Mouse (Mus musculus): ENCODE data around the gene Wdr12.
"Not testable (repeated sequence)": the region's sequence is repeated elsewhere in the genome, so short reads cannot be mapped to it uniquely, and the experiment has no call there.

The Wdr12 gene

DNA sequence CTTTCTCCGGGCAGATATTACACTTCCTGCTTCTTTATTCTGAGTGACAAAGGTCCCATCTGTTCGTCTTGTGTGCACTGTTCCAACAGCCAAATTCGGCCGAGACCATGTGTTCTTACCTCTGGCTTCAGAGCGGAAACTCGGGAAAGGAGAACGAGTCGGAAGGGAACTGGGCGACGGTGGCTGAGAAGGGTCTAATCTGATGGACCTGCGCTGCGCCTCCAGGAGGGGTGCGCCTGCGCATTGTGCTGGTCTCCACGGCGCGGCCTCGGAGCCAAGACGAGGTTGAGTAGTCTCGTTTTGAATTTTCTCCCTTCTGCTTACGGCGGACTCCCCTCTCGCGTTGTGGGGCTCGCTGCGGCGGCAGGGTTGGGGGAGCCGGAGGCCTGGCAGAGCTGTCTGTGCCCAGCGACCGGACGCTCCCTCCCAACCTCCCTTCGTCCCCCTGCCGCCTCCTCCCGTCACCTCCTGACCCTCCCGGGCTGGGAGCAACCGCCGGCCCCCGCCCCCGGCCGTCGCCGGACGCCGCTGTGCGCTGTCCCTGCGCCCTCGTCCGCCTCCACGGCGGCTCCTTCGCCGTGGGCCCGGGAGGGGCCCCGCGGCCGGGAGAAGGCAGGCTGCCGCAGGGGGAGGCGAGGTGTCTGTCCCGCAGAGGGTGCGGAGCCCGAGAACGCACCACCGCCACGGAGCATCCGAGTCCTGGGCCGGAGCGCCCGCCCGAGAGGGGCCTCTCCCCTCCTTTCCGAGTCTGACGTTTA is at the start of gene Wdr12, which contains the start of gene Carf:
Wdr12 (minus strand) TSS at position 622 of the 758 bp plus-strand sequence.
Carf (plus strand) TSS at position 224 of the 758 bp plus-strand sequence.
- no peaks in the 10 kb centered on the region for H3K27me3 ChIP-seq (ENCODE audit: control insufficient read depth, insufficient read depth, low read length, poor library complexity, severe bottlenecking)
- DNase-seq (ENCODE audit: low read depth, low spot score), result peak; percentile 97
- peaks cover 6% of the 10 kb centered on the region for H3K36me3 ChIP-seq (ENCODE audit: control insufficient read depth, insufficient read depth, low read length, poor library complexity, severe bottlenecking)

DNA sequence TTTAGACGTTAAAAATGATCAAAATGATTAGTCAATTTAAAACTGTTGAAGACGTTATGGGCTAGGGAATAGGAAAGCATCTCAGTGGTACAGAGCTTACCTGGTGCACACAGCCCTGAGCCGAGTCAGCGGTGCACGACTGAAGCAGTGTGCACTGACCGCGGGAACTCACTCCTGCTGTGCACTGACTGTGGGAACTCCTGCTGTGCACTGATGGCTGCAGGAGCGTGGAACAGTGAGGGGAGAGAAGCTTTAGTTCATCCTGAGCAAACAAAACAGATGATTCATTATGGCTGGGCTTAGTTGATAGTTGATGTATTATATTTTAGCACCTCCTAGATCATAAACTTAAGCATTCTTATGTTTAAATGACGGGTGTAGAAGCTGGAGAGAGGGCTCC is 38.9 kb upstream of the Wdr12 start:
- no peaks in the 10 kb centered on the region for H3K27me3 ChIP-seq (ENCODE audit: control insufficient read depth, insufficient read depth, low read length, poor library complexity, severe bottlenecking)
- H3K36me3 ChIP-seq (ENCODE audit: control insufficient read depth, insufficient read depth, low read length, poor library complexity, severe bottlenecking), result 0 out of 2 replicates have a peak, but pooled peaks cover 1% of the 10 kb centered on the region
- DNase-seq (ENCODE audit: low read depth, low spot score), result no peak

DNA sequence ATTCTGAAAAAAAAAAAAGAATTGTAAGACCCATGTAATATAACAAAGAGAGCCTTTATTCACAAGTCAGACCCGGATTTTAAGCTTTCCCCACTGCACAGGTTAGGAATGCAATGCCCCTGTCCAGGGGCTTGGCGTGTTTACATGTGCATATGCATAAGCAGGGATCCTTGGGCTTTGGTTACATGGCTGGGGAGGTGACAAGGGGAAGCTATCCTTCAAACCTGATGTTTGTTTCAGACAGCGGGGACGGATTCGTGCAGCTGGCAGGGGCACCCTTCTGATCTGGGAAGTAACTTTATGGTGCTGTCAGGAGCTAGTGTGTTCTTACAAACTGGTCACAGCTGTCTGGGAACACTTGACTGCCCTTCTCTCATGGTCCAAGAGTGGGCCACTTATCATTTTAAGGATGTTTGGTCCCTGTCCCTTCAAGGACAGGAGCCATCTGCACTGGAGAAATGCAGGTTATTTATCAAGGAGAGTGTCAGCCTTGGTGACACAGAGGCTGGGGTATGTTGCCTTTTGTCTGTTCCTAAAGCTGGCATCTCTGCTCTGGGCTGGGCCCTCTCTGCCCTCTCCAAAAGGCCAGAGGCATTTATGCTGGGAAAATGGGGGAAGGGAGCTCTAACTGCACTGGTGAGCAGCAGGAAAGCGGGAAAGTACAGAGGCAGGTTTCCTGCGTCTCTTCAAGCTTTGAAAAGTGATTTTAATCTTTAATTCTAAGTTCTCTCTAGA is 19.4 kb upstream of the Wdr12 start:
- Histone ChIP-seq H3K27me3 (ENCODE audit: control insufficient read depth, insufficient read depth, low read length, poor library complexity, severe bottlenecking) (no peaks in the 10 kb centered on the region), H3K36me3 (ENCODE audit: control insufficient read depth, insufficient read depth, low read length, poor library complexity, severe bottlenecking) (no peaks in the 10 kb centered on the region; the same call in 1 of the 2 replicates)
- no peak for DNase-seq (ENCODE audit: low read depth, low spot score)

DNA sequence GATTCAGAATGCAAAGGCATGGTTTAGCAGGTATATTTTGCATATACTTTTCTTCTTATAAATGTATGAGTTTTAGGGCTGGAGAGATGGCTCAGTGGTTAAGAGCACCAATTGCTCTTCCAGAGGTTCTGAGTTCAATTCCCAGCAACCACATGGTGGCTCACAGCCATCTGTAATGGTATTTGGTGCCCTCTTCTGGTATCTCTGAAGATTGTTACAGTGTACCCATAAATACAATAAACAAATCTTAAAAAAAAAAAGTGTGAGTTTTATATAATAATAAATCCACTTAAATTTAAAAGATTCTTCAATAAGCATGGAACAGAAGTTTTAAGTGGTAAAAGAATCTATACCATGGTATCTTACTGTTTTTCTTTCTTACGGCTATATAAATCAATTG is 6.1 kb upstream of the Wdr12 start:
- Histone ChIP-seq H3K27me3 (ENCODE audit: control insufficient read depth, insufficient read depth, low read length, poor library complexity, severe bottlenecking) (no peaks in the 10 kb centered on the region), H3K36me3 (ENCODE audit: control insufficient read depth, insufficient read depth, low read length, poor library complexity, severe bottlenecking) (0 out of 2 replicates have a peak, but pooled peaks cover 2% of the 10 kb centered on the region)
- DNase-seq (ENCODE audit: low read depth, low spot score), result peak; percentile 34

DNA sequence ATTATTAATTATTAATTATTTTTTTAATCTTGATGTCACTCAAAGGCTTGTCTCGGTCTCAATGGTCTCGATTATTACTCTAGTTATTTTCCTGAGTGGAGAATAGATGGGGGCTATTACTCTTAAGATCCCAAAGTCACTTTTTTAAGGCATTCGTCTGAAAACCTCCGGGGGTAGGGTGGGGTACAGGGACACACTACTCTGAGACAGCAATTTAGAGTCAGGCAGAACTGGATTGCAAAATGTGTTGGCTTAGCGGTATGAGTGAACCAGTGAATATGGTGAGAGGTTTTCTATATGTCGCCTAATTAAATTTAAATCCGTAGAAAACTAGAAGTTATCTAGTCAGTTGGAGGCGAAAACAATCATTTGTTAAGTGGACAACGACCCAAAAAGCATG is 394 bp upstream of the Wdr12 start:
- DNase-seq (ENCODE audit: low read depth, low spot score), result no peak
- Histone ChIP-seq H3K36me3 (ENCODE audit: control insufficient read depth, insufficient read depth, low read length, poor library complexity, severe bottlenecking) (peaks cover 4% of the 10 kb centered on the region; the same call in 1 of the 2 replicates), H3K27me3 (ENCODE audit: control insufficient read depth, insufficient read depth, low read length, poor library complexity, severe bottlenecking) (no peaks in the 10 kb centered on the region)

DNA sequence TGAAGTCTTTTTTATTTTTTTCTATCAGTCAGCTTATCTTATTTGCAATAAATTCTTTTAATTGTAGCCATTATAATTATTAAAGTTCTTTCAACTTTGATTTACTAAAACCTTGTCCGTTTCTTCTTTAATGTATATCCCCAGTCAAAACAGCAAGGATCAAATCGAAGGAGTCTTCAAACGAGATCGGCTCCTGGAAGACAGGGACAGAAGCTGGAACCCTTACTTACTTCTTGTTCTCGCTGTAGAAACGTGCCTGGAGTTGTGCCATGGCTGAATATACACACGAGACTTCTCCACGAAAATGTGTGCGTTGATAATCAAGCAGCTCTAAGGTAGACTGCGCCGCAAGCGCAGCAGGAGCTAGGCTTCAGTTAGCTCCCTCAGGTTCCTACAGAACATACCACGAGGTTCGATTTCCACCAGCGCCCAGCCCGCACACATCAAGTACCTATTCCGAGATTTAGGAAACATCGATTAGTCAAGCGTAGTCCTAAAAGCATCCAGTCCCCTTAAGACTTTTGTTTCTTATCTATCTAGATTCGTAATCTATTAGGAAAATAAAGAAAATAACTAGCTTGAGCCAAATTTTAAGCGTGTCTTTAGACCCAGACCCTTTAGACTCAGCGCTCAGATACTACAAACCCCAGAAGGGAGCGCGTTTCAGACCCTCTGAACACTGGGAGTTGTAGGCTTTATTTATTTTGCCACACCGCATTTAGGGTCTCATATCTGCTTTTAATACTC is 995 bp downstream of the Wdr12 start:
- peaks cover 6% of the 10 kb centered on the region for H3K36me3 ChIP-seq (ENCODE audit: control insufficient read depth, insufficient read depth, low read length, poor library complexity, severe bottlenecking)
- no peaks in the 10 kb centered on the region for H3K27me3 ChIP-seq (ENCODE audit: control insufficient read depth, insufficient read depth, low read length, poor library complexity, severe bottlenecking)
- DNase-seq (ENCODE audit: low read depth, low spot score), result peak; percentile 87

DNA sequence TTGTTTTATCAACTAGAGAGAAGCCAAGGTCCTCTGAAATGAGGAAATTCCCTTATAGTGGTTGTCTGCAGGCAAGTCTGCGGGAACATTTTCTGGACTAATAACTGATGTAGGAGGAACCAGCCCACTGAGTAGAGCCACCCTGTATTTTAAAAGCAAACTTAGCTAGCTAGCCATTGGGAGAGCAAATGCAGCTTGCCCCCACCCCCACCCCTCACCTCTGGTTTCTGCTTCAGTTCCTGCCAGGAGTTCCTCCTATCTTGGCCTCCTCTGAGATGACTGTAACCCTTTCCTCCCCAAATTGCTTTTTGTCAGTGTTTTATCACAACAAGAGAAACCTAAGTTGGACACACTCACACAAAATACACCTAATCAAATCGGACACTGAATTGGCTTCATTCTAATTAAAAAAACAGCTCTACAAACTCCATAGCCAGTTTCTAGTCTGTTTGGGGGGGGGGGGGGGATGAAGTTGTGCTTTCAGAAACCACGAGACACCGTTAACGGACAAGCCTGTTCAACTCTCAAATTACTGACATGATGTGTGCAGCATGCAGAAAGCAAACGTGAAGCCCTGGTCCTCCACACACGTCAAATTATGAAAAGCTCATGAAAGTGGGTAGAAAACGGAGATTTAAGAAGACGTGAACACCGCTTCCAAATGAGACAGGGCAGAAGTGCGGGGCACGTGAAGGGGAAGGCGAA is 1.7 kb downstream of the Wdr12 start:
- peak; percentile 30 for DNase-seq (ENCODE audit: low read depth, low spot score)
- H3K27me3 ChIP-seq (ENCODE audit: control insufficient read depth, insufficient read depth, low read length, poor library complexity, severe bottlenecking), result no peaks in the 10 kb centered on the region
- H3K36me3 ChIP-seq (ENCODE audit: control insufficient read depth, insufficient read depth, low read length, poor library complexity, severe bottlenecking), result peaks cover 6% of the 10 kb centered on the region

DNA sequence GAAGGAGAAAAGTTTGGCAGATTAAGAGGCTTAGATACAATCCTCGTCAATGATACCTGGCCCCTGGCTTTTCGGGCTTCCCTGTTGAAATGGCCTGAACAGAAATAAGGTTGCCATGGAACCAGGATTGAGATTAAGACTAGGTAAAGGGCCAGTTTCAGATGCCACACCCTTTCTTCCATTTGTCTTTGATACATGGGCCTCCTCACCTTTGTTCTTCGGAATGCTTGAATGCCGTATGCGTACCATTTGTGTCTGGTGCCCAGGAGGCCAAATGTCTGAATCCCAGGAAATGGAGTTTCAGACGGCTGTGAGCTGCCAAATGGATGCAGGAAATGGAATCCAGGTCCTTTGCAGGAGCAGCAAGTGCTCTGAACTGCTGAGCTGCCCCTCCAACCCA is 22.0 kb downstream of the Wdr12 start:
- Histone ChIP-seq H3K36me3 (ENCODE audit: control insufficient read depth, insufficient read depth, low read length, poor library complexity, severe bottlenecking) (peaks cover 6% of the 10 kb centered on the region; the same call in 1 of the 2 replicates), H3K27me3 (ENCODE audit: control insufficient read depth, insufficient read depth, low read length, poor library complexity, severe bottlenecking) (no peaks in the 10 kb centered on the region)
- DNase-seq (ENCODE audit: low read depth, low spot score), result no peak

DNA sequence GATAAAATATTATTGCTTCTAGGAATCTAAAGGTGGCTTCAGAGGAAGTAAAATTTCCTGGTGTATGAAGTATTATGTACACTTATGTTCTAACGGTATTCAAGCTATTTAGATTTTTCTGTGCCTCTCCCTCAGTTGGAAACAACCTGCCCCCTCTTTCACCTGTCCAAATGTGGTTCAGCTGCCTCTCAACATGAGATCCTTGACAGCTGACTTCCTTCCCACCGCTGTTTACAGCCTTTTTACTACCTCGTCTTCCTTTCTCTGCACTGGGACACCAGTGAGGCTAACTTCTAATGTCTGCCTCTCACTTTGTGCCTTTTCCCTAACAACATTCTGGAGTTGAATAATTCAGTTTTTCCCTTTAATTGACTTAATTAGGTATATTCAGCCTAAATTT is 22.9 kb downstream of the Wdr12 start:
- H3K27me3 ChIP-seq (ENCODE audit: control insufficient read depth, insufficient read depth, low read length, poor library complexity, severe bottlenecking), result no peaks in the 10 kb centered on the region
- DNase-seq (ENCODE audit: low read depth, low spot score), result no peak
- peaks cover 6% of the 10 kb centered on the region; the same call in 1 of the 2 replicates for H3K36me3 ChIP-seq (ENCODE audit: control insufficient read depth, insufficient read depth, low read length, poor library complexity, severe bottlenecking)

DNA sequence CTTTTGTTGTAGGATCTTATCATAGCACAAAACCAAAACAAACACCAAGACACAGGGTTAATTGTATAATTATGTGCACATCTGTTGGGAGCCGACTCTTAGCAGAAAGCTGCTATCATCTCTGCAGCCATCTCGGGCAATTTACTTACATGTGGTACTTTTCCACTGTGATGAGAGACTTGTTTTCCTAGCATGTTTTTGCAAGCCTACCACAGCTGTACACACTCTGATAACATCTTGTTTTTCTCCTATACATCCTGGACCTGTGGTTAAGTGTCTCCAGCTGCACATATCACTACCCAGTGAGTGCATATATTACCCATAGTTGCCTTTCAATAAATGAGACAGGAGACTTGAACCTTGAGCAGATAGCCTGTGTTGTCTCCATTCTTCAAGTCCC is 23.5 kb downstream of the Wdr12 start:
- DNase-seq (ENCODE audit: low read depth, low spot score), result no peak
- peaks cover 2% of the 10 kb centered on the region; the same call in 1 of the 2 replicates for H3K36me3 ChIP-seq (ENCODE audit: control insufficient read depth, insufficient read depth, low read length, poor library complexity, severe bottlenecking)
- no peaks in the 10 kb centered on the region for H3K27me3 ChIP-seq (ENCODE audit: control insufficient read depth, insufficient read depth, low read length, poor library complexity, severe bottlenecking)

DNA sequence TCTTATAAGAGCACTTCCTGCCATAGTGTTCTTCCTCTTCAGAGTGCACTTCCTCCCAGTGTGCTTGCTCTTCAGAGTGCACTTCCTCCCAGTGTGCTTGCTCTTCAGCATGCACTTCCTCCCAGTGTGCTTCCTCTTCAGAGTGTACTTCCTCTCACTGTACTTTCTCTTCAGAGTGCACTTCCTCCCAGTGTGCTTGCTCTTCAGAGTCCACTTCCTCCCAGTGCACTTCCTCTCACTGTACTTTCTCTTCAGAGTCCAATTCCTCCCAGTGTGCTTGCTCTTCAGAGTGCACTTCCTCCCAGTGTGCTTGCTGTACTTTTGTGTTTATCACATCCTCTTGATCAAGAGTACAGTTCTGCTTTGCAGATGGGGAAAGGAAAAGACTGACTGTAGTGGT is 27.7 kb downstream of the Wdr12 start:
- not testable (repeated sequence) for H3K27me3 ChIP-seq (ENCODE audit: control insufficient read depth, insufficient read depth, low read length, poor library complexity, severe bottlenecking); H3K36me3 ChIP-seq (ENCODE audit: control insufficient read depth, insufficient read depth, low read length, poor library complexity, severe bottlenecking)
- peak; percentile 75 for DNase-seq (ENCODE audit: low read depth, low spot score)

DNA sequence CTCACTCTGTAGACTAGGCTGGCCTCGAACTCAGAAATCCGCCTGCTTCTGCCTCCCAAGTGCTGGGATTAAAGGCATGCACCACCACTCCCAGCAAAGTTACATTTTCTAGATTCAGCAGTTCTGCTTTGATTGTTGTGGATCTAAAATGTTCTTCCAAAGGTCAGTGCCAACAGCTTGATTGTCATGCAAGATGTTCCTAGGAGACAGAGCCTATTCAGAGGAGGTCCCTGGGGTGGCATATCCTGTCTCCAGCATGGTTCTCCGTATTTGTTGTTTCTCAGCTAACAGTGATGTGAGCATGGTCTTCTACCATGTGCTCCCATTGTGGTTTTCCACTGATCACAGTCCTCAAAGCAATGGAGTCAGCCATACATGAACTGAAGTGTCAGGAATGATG is 42.1 kb downstream of the Wdr12 start:
- no peaks in the 10 kb centered on the region for H3K27me3 ChIP-seq (ENCODE audit: control insufficient read depth, insufficient read depth, low read length, poor library complexity, severe bottlenecking)
- DNase-seq (ENCODE audit: low read depth, low spot score), result no peak
- H3K36me3 ChIP-seq (ENCODE audit: control insufficient read depth, insufficient read depth, low read length, poor library complexity, severe bottlenecking), result no peaks in the 10 kb centered on the region

DNA sequence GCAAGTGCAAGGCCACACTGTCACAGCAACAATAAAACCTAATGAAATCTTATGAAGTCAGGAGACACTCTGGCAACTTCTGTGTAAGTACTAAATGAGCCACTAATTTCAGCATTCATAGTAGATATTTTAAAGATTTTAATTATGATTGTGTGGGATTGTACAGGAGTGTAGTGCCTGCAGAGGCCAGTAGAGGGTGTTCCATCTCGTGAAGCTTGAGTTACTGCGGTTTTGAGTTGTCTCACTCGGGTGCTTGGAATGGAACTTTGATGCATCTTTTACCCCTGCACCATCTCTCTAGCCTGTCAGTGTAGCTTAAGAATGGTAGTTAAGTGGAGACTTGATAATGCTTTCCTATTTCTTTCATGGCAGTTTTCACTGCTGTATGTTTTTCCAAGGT is 43.8 kb downstream of the Wdr12 start:
- DNase-seq (ENCODE audit: low read depth, low spot score), result peak; percentile 18
- no peaks in the 10 kb centered on the region for H3K36me3 ChIP-seq (ENCODE audit: control insufficient read depth, insufficient read depth, low read length, poor library complexity, severe bottlenecking)
- H3K27me3 ChIP-seq (ENCODE audit: control insufficient read depth, insufficient read depth, low read length, poor library complexity, severe bottlenecking), result no peaks in the 10 kb centered on the region

DNA sequence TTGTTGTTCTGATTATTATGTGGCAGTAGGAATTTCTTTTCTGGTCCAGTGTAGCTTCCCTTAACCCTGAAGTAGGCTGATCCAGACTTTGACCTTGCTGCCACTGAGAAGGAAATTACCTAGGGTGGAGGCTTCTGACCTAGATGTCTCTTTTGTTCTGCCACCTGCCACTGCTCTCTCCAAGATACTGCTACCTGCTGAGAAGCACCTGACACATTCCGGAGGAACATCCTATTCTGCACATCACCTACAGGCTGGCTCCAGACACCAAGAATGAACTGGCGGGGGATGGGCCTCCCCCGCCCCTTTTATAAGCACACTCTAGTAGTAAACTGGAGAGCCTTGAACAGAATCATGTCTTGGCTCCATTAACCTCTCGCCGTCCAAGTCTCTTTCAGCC is 51.0 kb downstream of the Wdr12 start:
- DNase-seq (ENCODE audit: low read depth, low spot score); H3K27me3 ChIP-seq (ENCODE audit: control insufficient read depth, insufficient read depth, low read length, poor library complexity, severe bottlenecking); H3K36me3 ChIP-seq (ENCODE audit: control insufficient read depth, insufficient read depth, low read length, poor library complexity, severe bottlenecking): not testable (repeated sequence)
